Mouse (Mus musculus) liver, embryonic 14.5 days (tissue): ENCODE measurements around the gene Scai. TPM values are rescaled to one million over a fixed set of nuclear protein-coding genes. Genes with fewer than 3 reads are reported as not detected.

ENCODE experiments used
- ATAC-seq: fragments of 200-750 bp; cut with Nextera tagmentation; 2 replicates; pipeline ENCODE4 v1.8.0; 2017; ENCODE audit warnings: moderate number of reproducible peaks, mild to moderate bottlenecking, moderate library complexity; ENCODE audit not compliant: insufficient read depth
- DNase-seq, 3 experiments: peaks; one replicate each; pipeline ENCODE4 v3.0.0-alpha.2; 2012 to 2013; ENCODE audit warnings: low read depth in 3 of 3, low spot score in 3 of 3
- H3K27ac ChIP-seq: fragments of 300-500 bp; sonication (generic); 2 replicates; pipeline ENCODE4 v1.5.1; 2014; ENCODE audit warnings: moderate library complexity, mild to moderate bottlenecking, control low read depth, inconsistent platforms
- H3K27me3 ChIP-seq: fragments of 300-500 bp; sonication (generic); 2 replicates; pipeline ENCODE4 v1.6.1; 2014; ENCODE audit warnings: mild to moderate bottlenecking, low read length, moderate library complexity; ENCODE audit not compliant: control insufficient read depth, insufficient read depth
- H3K36me3 ChIP-seq: fragments of 300-500 bp; sonication (generic); replicated peaks from 2 replicates; pipeline ENCODE4 v1.6.1; 2014; ENCODE audit warnings: low read depth; ENCODE audit not compliant: control insufficient read depth, insufficient read depth
- H3K4me1 ChIP-seq, 2 experiments: fragments of 200-500 bp in 1 of 2; fragments of 300-500 bp in 1 of 2; sonication (generic) in 1 of 2; replicated peaks; 2 replicates each; pipeline ENCODE4 v1.6.1; 2012 to 2014; ENCODE audit warnings: antibody characterized with exemption in 1 of 2, inconsistent platforms in 1 of 2, low read length in 1 of 2; ENCODE audit not compliant: control insufficient read depth in 2 of 2, insufficient read depth in 2 of 2
- H3K4me2 ChIP-seq: fragments of 300-500 bp; sonication (generic); 2 replicates; pipeline ENCODE4 v1.6.1; 2014; ENCODE audit warnings: low read depth, mild to moderate bottlenecking, control low read depth, moderate library complexity
- H3K4me3 ChIP-seq, 2 experiments: fragments of 200-500 bp in 1 of 2; fragments of 300-500 bp in 1 of 2; sonication (generic) in 1 of 2; 2 replicates each; pipeline ENCODE4 v1.5.1; 2012 to 2014; ENCODE audit warnings: low read depth in 2 of 2, low read length in 2 of 2, mild to moderate bottlenecking in 2 of 2, control low read depth in 1 of 2, inconsistent platforms in 1 of 2, moderate library complexity in 1 of 2; ENCODE audit not compliant: insufficient read depth in 1 of 2
- H3K9ac ChIP-seq: fragments of 300-500 bp; sonication (generic); replicated peaks from 2 replicates; pipeline ENCODE4 v1.6.1; 2014; ENCODE audit warnings: mild to moderate bottlenecking, control low read depth, moderate library complexity
- H3K9me3 ChIP-seq: fragments of 300-500 bp; sonication (generic); 2 replicates; pipeline ENCODE4 v1.6.1; 2016; ENCODE audit warnings: low read length, mixed read lengths; ENCODE audit not compliant: control insufficient read depth
- CTCF ChIP-seq: IDR thresholded peaks from 2 replicates; pipeline ENCODE4 v1.5.1; 2016; ENCODE audit warnings: antibody characterized with exemption, low read depth, control low read depth
- EP300 ChIP-seq: IDR thresholded peaks from 2 replicates; pipeline ENCODE4 v1.6.1; 2016; ENCODE audit warnings: antibody characterized with exemption, low read depth
- WGBS: fragments of 180-500 bp; shearing (Covaris S2); extraction: QIAGEN DNeasy Blood & Tissue Kit; methylation state at CpG from one replicate; pipeline ENCODE4 v1.1.7; 2014; ENCODE audit not compliant: insufficient replicate concordance; 5-methylcytosine and 5-hydroxymethylcytosine counted together
- polyA plus RNA-seq, 2 experiments: library from polyadenylated mRNA; depleted of rRNA in 1 of 2; stranded (reverse) in 1 of 2; unstranded in 1 of 2; fragments of >200 nt; fragmentation: Nextera tagmentation in 1 of 2; extraction: Ambion mirVana in 1 of 2; gene quantifications; 2 replicates each; pipeline versions ENCODE4 v1.2.1 to v1.2.3; 2012 to 2014

Gene Scai
- polyA plus RNA-seq, 2 experiments, result 0.98 to 1.1 TPM

GRCm38 (mm10) chr2:39220010-39220409 lies 29.5 kb upstream of the Scai start:
- peaks cover 21 to 23% of the 10 kb centered on the region in 2 experiments for H3K4me1 ChIP-seq
- H3K4me2 ChIP-seq, result no peak overlapping the region
- ATAC-seq (no peak), DNase-seq (no peak)
- TF ChIP-seq EP300 (no peak), CTCF (no peak)
- H3K36me3 ChIP-seq, result no peaks in the 10 kb centered on the region
- H3K4me3 ChIP-seq, result no peak overlapping the region
- H3K9me3 ChIP-seq, result no peaks in the 10 kb centered on the region
- no peak overlapping the region for H3K27ac ChIP-seq
- WGBS, result 86% methylated on average over 6 of the region's 6 CpGs
- H3K27me3 ChIP-seq, result no peaks in the 10 kb centered on the region
- no peak overlapping the region for H3K9ac ChIP-seq

GRCm38 (mm10) chr2:39219034-39219433 lies 28.5 kb upstream of the Scai start:
- TF ChIP-seq EP300 (no peak), CTCF (no peak)
- Histone ChIP-seq H3K27me3 (no peaks in the 10 kb centered on the region), H3K4me3 (no peak overlapping the region), H3K4me2 (no peak overlapping the region), H3K9me3 (no peaks in the 10 kb centered on the region), H3K36me3 (no peaks in the 10 kb centered on the region), H3K9ac (no peak overlapping the region), H3K4me1 (peaks cover 11 to 14% of the 10 kb centered on the region in 2 experiments), H3K27ac (no peak overlapping the region)
- 74% methylated on average over 3 of the region's 3 CpGs for WGBS
- ATAC-seq, result no peak
- no peak for DNase-seq

- Histone ChIP-seq H3K4me2 (no peak overlapping the region), H3K27me3 (no peaks in the 10 kb centered on the region), H3K4me3 (no peak overlapping the region), H3K9ac (no peak overlapping the region), H3K36me3 (no peaks in the 10 kb centered on the region), H3K9me3 (no peaks in the 10 kb centered on the region), H3K4me1 (peaks cover 0 to 2% of the 10 kb centered on the region in 2 experiments; a peak in 1 of 4 replicates), H3K27ac (no peak overlapping the region)
- TF ChIP-seq EP300, result no peak
- TF ChIP-seq CTCF, result no peak
- no peak for DNase-seq
- 72% methylated on average over 4 of the region's 4 CpGs for WGBS
- 0 out of 2 replicates have a peak, but pooled peaks have one; percentile 16 for ATAC-seq
These were observed 26.6 kb upstream of the Scai start for GRCm38 (mm10) chr2:39217150-39217549.

GRCm38 (mm10) chr2:39210738-39211137 lies 20.2 kb upstream of the Scai start:
- ATAC-seq (no peak), DNase-seq (no peak)
- Histone ChIP-seq H3K9ac (no peak overlapping the region), H3K36me3 (peaks cover 3% of the 10 kb centered on the region; the same call in 1 of the 2 replicates), H3K27ac (no peak overlapping the region), H3K4me3 (no peak overlapping the region), H3K4me1 (no peaks in the 10 kb centered on the region), H3K4me2 (no peak overlapping the region), H3K9me3 (no peaks in the 10 kb centered on the region), H3K27me3 (no peaks in the 10 kb centered on the region)
- no peak for TF ChIP-seq CTCF
- no peak for TF ChIP-seq EP300
- 86% methylated on average over 4 of the region's 4 CpGs for WGBS

GRCm38 (mm10) chr2:39203359-39203758 lies 12.8 kb upstream of the Scai start:
- Histone ChIP-seq H3K9ac (no peak overlapping the region), H3K4me1 (no peaks in the 10 kb centered on the region), H3K9me3 (no peaks in the 10 kb centered on the region), H3K36me3 (peaks cover 13% of the 10 kb centered on the region), H3K4me2 (no peak overlapping the region), H3K4me3 (no peak overlapping the region), H3K27ac (no peak overlapping the region), H3K27me3 (no peaks in the 10 kb centered on the region)
- WGBS, result 69% methylated on average over 2 of the region's 2 CpGs
- TF ChIP-seq EP300, result no peak
- TF ChIP-seq CTCF, result no peak
- DNase-seq, result no peak
- ATAC-seq, result no peak
